In the genomic region with DNA sequence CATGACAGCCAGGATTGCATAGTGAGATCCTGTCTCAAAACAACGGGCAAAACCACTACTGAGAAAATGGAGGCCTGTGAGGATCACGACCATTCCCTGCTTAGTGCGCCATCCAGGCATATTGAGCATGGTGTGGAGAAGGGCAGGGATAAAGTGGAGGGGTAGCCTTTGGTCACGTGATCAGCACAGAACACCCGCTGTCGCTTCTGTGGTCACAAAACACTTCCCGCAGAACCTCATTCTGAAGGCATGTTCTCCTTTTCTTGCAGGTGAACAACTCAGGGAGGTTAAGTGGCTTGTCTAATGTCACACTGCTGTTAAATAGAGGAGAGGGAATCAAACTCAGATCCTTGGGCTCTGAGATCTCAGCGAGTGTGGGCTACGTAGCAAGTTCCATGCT, we compare ENCODE assay signal across 28 mouse cellular contexts. TPM values are rescaled to one million over a fixed set of nuclear protein-coding genes. Genes with fewer than 3 reads are reported as not detected.
"Had no signal": no experiment of that assay in that cellular context is flagged by ENCODE, and none has a peak within 500 bp of the region (broad histone marks: within the 10 kb centered on the region; RNA-seq: fewer than 3 reads in every experiment).

No protein-coding gene starts in this region.

- H3K36me3 ChIP-seq: limb, embryonic 12.5 days; limb, embryonic 15.5 days; neural tube, embryonic 13.5 days had no signal

- H3K27ac ChIP-seq: limb, embryonic 12.5 days; limb, embryonic 15.5 days; liver, embryonic 14.5 days; neural tube, embryonic 13.5 days had no signal

- H3K9ac ChIP-seq: limb, embryonic 12.5 days; limb, embryonic 15.5 days; liver, embryonic 14.5 days; liver, postnatal 0 days; lung, embryonic 14.5 days; neural tube, embryonic 13.5 days had no signal

- H3K4me2 ChIP-seq: limb, embryonic 12.5 days; limb, embryonic 15.5 days; liver, embryonic 11.5 days; lung, embryonic 14.5 days; midbrain, embryonic 11.5 days; neural tube, embryonic 13.5 days had no signal

- H3K9me3 ChIP-seq: limb, embryonic 12.5 days; limb, embryonic 15.5 days; neural tube, embryonic 13.5 days had no signal

- H3K4me3 ChIP-seq: limb, embryonic 12.5 days; limb, embryonic 15.5 days; megakaryocyte, embryonic 14.5 days; neural tube, embryonic 13.5 days had no signal

- DNase-seq: kidney, adult 18-20 months; kidney, adult 9 months; kidney, postnatal 14 days; kidney, postnatal 4 days; left cerebral cortex, postnatal 4 days; liver, postnatal 0 days; lung, embryonic 14.5 days; lung, postnatal 36 days; midbrain, embryonic 14.5 days; retina, postnatal 1 day; right cerebral cortex, postnatal 25 days; spleen, adult 18-20 months; thymus, adult 2 months; thymus, postnatal 14 days; thymus, postnatal 4 days had no signal

- H3K27me3 ChIP-seq: neural tube, embryonic 13.5 days had no signal

- H3K4me1 ChIP-seq: limb, embryonic 12.5 days; limb, embryonic 15.5 days; megakaryocyte, embryonic 14.5 days; neural tube, embryonic 13.5 days had no signal

- ATAC-seq: liver, postnatal 0 days; lung, postnatal 0 days had no signal

RNA-seq across cellular contexts. Expression of gene Nkx2-3, which starts 33.4 kb away (rescaled TPM):
- total RNA-seq: layer of hippocampus, adult 18-20 months; layer of hippocampus, postnatal 14 days; left cerebral cortex, adult 8-10 months; left cerebral cortex, postnatal 14 days; left cerebral cortex, postnatal 4 days; neutrophil, adult 5-6 weeks had no signal
- polyA plus RNA-seq: limb, embryonic 12.5 days; limb, embryonic 15.5 days; lung, embryonic 14.5 days; lung, postnatal 0 days; neural tube, embryonic 13.5 days; thymus, adult 2 months had no signal
